Mouse (Mus musculus) testis, adult 2 months (tissue): ENCODE results near the gene Vmn1r50. TPM values are rescaled to one million over a fixed set of nuclear protein-coding genes. Genes with fewer than 3 reads are reported as not detected.
"Not testable (repeated sequence)": the region's sequence is repeated elsewhere in the genome, so short reads cannot be mapped to it uniquely, and the experiment has no call there.

Experiments used
- H3K27ac ChIP-seq: fragments of 200-500 bp; 2 replicates; pipeline ENCODE4 v1.5.1; 2012; ENCODE audit warnings: low read depth, low read length; ENCODE audit not compliant: control insufficient read depth, insufficient read depth
- H3K27me3 ChIP-seq: fragments of 200-500 bp; 2 replicates; pipeline ENCODE4 v1.6.1; 2012; ENCODE audit warnings: mild to moderate bottlenecking, low read length, moderate library complexity; ENCODE audit not compliant: control insufficient read depth, insufficient read depth
- H3K36me3 ChIP-seq: fragments of 200-500 bp; 2 replicates; pipeline ENCODE4 v1.6.1; 2012; ENCODE audit warnings: mild to moderate bottlenecking, low read length; ENCODE audit not compliant: control insufficient read depth, insufficient read depth
- H3K4me1 ChIP-seq: fragments of 200-500 bp; 2 replicates; pipeline ENCODE4 v1.6.1; 2012; ENCODE audit warnings: low read length; ENCODE audit not compliant: control insufficient read depth, insufficient read depth
- H3K4me3 ChIP-seq: fragments of 200-500 bp; 2 replicates; pipeline ENCODE4 v1.5.1; 2012; ENCODE audit warnings: low read depth, mild to moderate bottlenecking, low read length, moderate library complexity, mixed read lengths; ENCODE audit not compliant: control insufficient read depth
- CTCF ChIP-seq: fragments of 200-500 bp; IDR thresholded peaks from 2 replicates; pipeline ENCODE4 v1.5.1; 2012; ENCODE audit warnings: low read depth, mild to moderate bottlenecking, inconsistent platforms, low read length, moderate library complexity; ENCODE audit not compliant: control insufficient read depth, insufficient read depth, insufficient replicate concordance
- POLR2A ChIP-seq: fragments of 200-500 bp; IDR thresholded peaks from 2 replicates; pipeline ENCODE4 v1.6.1; 2012; ENCODE audit warnings: low read depth, mild to moderate bottlenecking, inconsistent platforms, low read length, moderate library complexity; ENCODE audit not compliant: control insufficient read depth
- polyA plus RNA-seq: library from polyadenylated mRNA; depleted of rRNA; stranded (reverse); fragments of >200 nt; gene quantifications from 2 replicates; pipeline ENCODE4 v1.2.3, GENCODE M21; 2012; rRNA removed

Vmn1r50 gene
- polyA plus RNA-seq = not detected in 2 replicates

GRCm38 (mm10) chr6:90101130-90101529, at the start of gene Vmn1r50:
TSS of gene Vmn1r50 (plus strand) at chr6:90101430.
- H3K4me3 ChIP-seq = no peak within 1 kb of the TSS
- H3K27me3 ChIP-seq = no peaks in the 10 kb centered on the region
- no peaks in the 10 kb centered on the region for H3K4me1 ChIP-seq
- no peak for TF ChIP-seq POLR2A
- TF ChIP-seq CTCF = no peak
- H3K27ac ChIP-seq = no peak within 1 kb of the TSS
- H3K36me3 ChIP-seq = no peaks in the 10 kb centered on the region

- H3K27me3 ChIP-seq = no peaks in the 10 kb centered on the region
- no peak within 1 kb of the TSS for H3K4me3 ChIP-seq
- H3K27ac ChIP-seq = no peak within 1 kb of the TSS
- no peaks in the 10 kb centered on the region for H3K36me3 ChIP-seq
- no peaks in the 10 kb centered on the region for H3K4me1 ChIP-seq
- no peak for TF ChIP-seq POLR2A
- no peak for TF ChIP-seq CTCF
Measured at GRCm38 (mm10) chr6:90078406-90078805, 22.8 kb upstream of the Vmn1r50 start, which contains the start of gene Vmn1r49. TSS of gene Vmn1r49 (minus strand) at chr6:90078506.

GRCm38 (mm10) chr6:90100566-90100965, 664 bp upstream of the Vmn1r50 start:
- Histone ChIP-seq H3K4me1 (no peaks in the 10 kb centered on the region), H3K27ac (no peak overlapping the region), H3K36me3 (no peaks in the 10 kb centered on the region), H3K27me3 (no peaks in the 10 kb centered on the region), H3K4me3 (no peak overlapping the region)
- no peak for TF ChIP-seq CTCF
- no peak for TF ChIP-seq POLR2A

GRCm38 (mm10) chr6:90122296-90122695, 21.1 kb downstream of the Vmn1r50 start, which contains the start of gene Vmn1r51:
TSS of gene Vmn1r51 (plus strand) at chr6:90122596.
- not testable (repeated sequence) for H3K4me1 ChIP-seq, H3K27me3 ChIP-seq, H3K4me3 ChIP-seq, H3K36me3 ChIP-seq, H3K27ac ChIP-seq

Other genes starting within 250 kb of the Vmn1r50 start
- 0.05 and 0.06 TPM in 2 replicates for gene Vmn1r42, start 225.0 kb upstream of the Vmn1r50 start, polyA plus RNA-seq
- gene Vmn1r43, start 225.0 kb upstream of the Vmn1r50 start, polyA plus RNA-seq = 0.93 and 1.2 TPM in 2 replicates
- gene Vmn1r44, start 217.8 kb upstream of the Vmn1r50 start, polyA plus RNA-seq = 0.09 and 0.41 TPM in 2 replicates
- not detected in 2 replicates for gene Vmn1r45, start 160.8 kb upstream of the Vmn1r50 start, polyA plus RNA-seq
- gene Vmn1r46, start 132.1 kb upstream of the Vmn1r50 start, polyA plus RNA-seq = not detected in 2 replicates
- gene Vmn1r47, start 85.3 kb upstream of the Vmn1r50 start, polyA plus RNA-seq = not detected in 2 replicates
- gene Vmn1r48, start 64.6 kb upstream of the Vmn1r50 start, polyA plus RNA-seq = not detected in 2 replicates
- not detected in 2 replicates for gene Vmn1r49, start 22.9 kb upstream of the Vmn1r50 start, polyA plus RNA-seq
- gene Vmn1r51, start 21.2 kb downstream of the Vmn1r50 start, polyA plus RNA-seq = not detected in 2 replicates
- not detected in 2 replicates for gene Vmn1r52, start 73.4 kb downstream of the Vmn1r50 start, polyA plus RNA-seq
- not detected in 2 replicates for gene V1ra8, start 101.4 kb downstream of the Vmn1r50 start, polyA plus RNA-seq
- gene Vmn1r53, start 123.0 kb downstream of the Vmn1r50 start, polyA plus RNA-seq = 0.42 and 0.94 TPM in 2 replicates
- not detected in 2 replicates for gene Vmn1r54, start 144.9 kb downstream of the Vmn1r50 start, polyA plus RNA-seq
- 387 and 412 TPM in 2 replicates for gene BC048671, start 199.8 kb downstream of the Vmn1r50 start, polyA plus RNA-seq
- 1.9 and 2.7 TPM in 2 replicates for gene Chst13, start 223.8 kb downstream of the Vmn1r50 start, polyA plus RNA-seq
- gene Uroc1, start 231.9 kb downstream of the Vmn1r50 start, polyA plus RNA-seq = not detected in 2 replicates